Mouse (Mus musculus) midbrain, embryonic 14.5 days (tissue): ENCODE results near the gene Sowahc. TPM values are rescaled to one million over a fixed set of nuclear protein-coding genes. Genes with fewer than 3 reads are reported as not detected.

Source experiments
- ATAC-seq: fragments of 200-750 bp; cut with Nextera tagmentation; 2 replicates; pipeline ENCODE4 v1.8.0; 2017; ENCODE audit warnings: moderate number of reproducible peaks, moderate library complexity; ENCODE audit not compliant: low FRiP score, low TSS enrichment
- DNase-seq: peaks from one replicate; pipeline ENCODE4 v3.0.0-alpha.2; 2015
- H3K27ac ChIP-seq: fragments of 300-500 bp; sonication (generic); replicated peaks from 2 replicates; pipeline ENCODE4 v1.5.1; 2014; ENCODE audit warnings: mild to moderate bottlenecking, low read depth, low read length, moderate library complexity
- H3K27me3 ChIP-seq: fragments of 300-500 bp; sonication (generic); 2 replicates; pipeline ENCODE4 v1.6.1; 2014; ENCODE audit warnings: low read length, control low read depth, mixed read lengths; ENCODE audit not compliant: control insufficient read depth, insufficient read depth
- H3K36me3 ChIP-seq: fragments of 300-500 bp; sonication (generic); 2 replicates; pipeline ENCODE4 v1.6.1; 2014; ENCODE audit warnings: low read length, control low read depth; ENCODE audit not compliant: control insufficient read depth, insufficient read depth
- H3K4me1 ChIP-seq: fragments of 300-500 bp; sonication (generic); 2 replicates; pipeline ENCODE4 v1.6.1; 2014; ENCODE audit warnings: mild to moderate bottlenecking, antibody characterized with exemption, low read length, control low read depth; ENCODE audit not compliant: control insufficient read depth, insufficient read depth
- H3K4me2 ChIP-seq: fragments of 300-500 bp; sonication (generic); 2 replicates; pipeline ENCODE4 v1.6.1; 2014; ENCODE audit warnings: mild to moderate bottlenecking, low read length, moderate library complexity
- H3K4me3 ChIP-seq: fragments of 300-500 bp; sonication (generic); replicated peaks from 2 replicates; pipeline ENCODE4 v1.5.1; 2014; ENCODE audit warnings: low read depth, low read length
- H3K9ac ChIP-seq: fragments of 300-500 bp; sonication (generic); replicated peaks from 2 replicates; pipeline ENCODE4 v1.6.1; 2014; ENCODE audit warnings: mild to moderate bottlenecking, low read length, moderate library complexity
- H3K9me3 ChIP-seq: fragments of 300-500 bp; sonication (generic); 2 replicates; pipeline ENCODE4 v1.6.1; 2016; ENCODE audit warnings: low read length, control low read depth, mixed read lengths; ENCODE audit not compliant: control insufficient read depth
- WGBS: fragments of 180-500 bp; shearing (Covaris S2); extraction: QIAGEN DNeasy Blood & Tissue Kit; methylation state at CpG from one replicate; pipeline ENCODE4 v1.1.7; 2014; 5-methylcytosine and 5-hydroxymethylcytosine counted together
- polyA plus RNA-seq: library from polyadenylated mRNA; unstranded; fragments of >200 nt; fragmentation: Nextera tagmentation; extraction: Ambion mirVana; gene quantifications from 2 replicates; pipeline ENCODE4 v1.2.1, GENCODE M21; 2014

The Sowahc gene
- polyA plus RNA-seq, 1 experiment from 2014 or later: 17.7 TPM

GRCm38 (mm10) chr10:59237757-59238156, 16.0 kb downstream of the Sowahc start:
- ATAC-seq: no peak
- 62% methylated on average over 3 of the region's 3 CpGs for WGBS
- no peak for DNase-seq

GRCm38 (mm10) chr10:59241141-59241541, 19.4 kb downstream of the Sowahc start:
- no peaks in the 10 kb centered on the region for H3K27me3 ChIP-seq
- H3K9me3 ChIP-seq: no peaks in the 10 kb centered on the region
- H3K4me2 ChIP-seq: no peak overlapping the region
- H3K9ac ChIP-seq: no peak overlapping the region
- DNase-seq: no peak
- H3K36me3 ChIP-seq: no peaks in the 10 kb centered on the region
- 65% methylated on average over 3 of the region's 3 CpGs for WGBS
- no peak for ATAC-seq
- no peaks in the 10 kb centered on the region for H3K4me1 ChIP-seq
- H3K4me3 ChIP-seq: no peak overlapping the region
- H3K27ac ChIP-seq: no peak overlapping the region

More at GRCm38 (mm10) chr10:59237757-59238156, 16.0 kb downstream of the Sowahc start:
- no peak overlapping the region for H3K4me3 ChIP-seq
- H3K36me3 ChIP-seq: no peaks in the 10 kb centered on the region
- no peak overlapping the region for H3K27ac ChIP-seq
- H3K9ac ChIP-seq: no peak overlapping the region
- no peaks in the 10 kb centered on the region for H3K4me1 ChIP-seq
- H3K27me3 ChIP-seq: no peaks in the 10 kb centered on the region
- H3K9me3 ChIP-seq: no peaks in the 10 kb centered on the region
- H3K4me2 ChIP-seq: no peak overlapping the region

GRCm38 (mm10) chr10:59249531-59249930, 27.8 kb downstream of the Sowahc start:
- ATAC-seq (no peak), DNase-seq (no peak)
- no peaks in the 10 kb centered on the region for H3K4me1 ChIP-seq
- WGBS: 82% methylated on average over 3 of the region's 3 CpGs
- no peaks in the 10 kb centered on the region for H3K9me3 ChIP-seq
- no peaks in the 10 kb centered on the region for H3K27me3 ChIP-seq
- H3K27ac ChIP-seq: no peak overlapping the region
- no peaks in the 10 kb centered on the region for H3K36me3 ChIP-seq
- H3K9ac ChIP-seq: no peak overlapping the region
- H3K4me3 ChIP-seq: no peak overlapping the region
- H3K4me2 ChIP-seq: no peak overlapping the region

DNA sequence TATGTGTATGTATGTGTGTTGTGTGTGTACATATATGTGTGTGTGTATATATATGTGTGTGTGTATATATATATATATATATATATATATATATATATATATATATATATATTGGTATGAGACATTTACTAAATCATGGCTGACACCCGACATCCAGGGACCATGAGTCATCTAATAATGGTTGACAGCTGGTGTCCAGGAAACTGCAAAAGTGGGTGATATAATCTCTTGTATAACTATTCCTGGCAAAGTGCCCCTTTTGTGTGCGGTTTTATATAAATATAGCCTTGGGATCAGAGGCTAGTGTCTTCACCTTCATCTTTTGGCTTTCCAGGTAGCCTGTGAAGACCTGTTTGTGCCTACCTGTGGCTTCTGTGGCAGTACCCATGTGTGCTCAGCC, 28.9 kb downstream of the Sowahc start:
- H3K27me3 ChIP-seq: no peaks in the 10 kb centered on the region
- no peak overlapping the region for H3K4me3 ChIP-seq
- no peak for DNase-seq
- 87% methylated on average over 2 of the region's 2 CpGs for WGBS
- no peaks in the 10 kb centered on the region for H3K36me3 ChIP-seq
- H3K9me3 ChIP-seq: no peaks in the 10 kb centered on the region
- no peaks in the 10 kb centered on the region for H3K4me1 ChIP-seq
- no peak overlapping the region for H3K9ac ChIP-seq
- H3K4me2 ChIP-seq: no peak overlapping the region
- H3K27ac ChIP-seq: no peak overlapping the region
- ATAC-seq: no peak

DNA sequence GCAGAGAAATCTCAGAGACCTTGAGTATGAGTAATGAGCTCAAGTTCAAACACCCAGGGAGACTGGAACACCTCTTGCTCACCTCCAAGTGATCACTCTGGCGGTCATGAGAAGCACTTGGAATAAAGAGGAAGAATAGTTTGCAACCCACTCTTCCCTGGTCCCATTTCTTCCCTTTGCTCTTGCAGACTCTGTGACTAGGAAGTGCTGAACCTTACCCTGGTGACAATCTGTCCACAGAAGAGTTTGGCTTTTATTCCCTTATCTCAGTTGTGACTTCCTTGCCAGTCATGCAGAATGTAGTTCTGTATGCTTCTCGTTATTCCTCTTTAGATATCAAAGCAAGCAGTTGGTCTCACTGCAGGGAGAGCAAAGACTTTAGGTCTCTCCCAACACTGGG, 30.2 kb downstream of the Sowahc start:
- Histone ChIP-seq H3K4me2 (no peak overlapping the region), H3K36me3 (no peaks in the 10 kb centered on the region), H3K9me3 (no peaks in the 10 kb centered on the region), H3K27me3 (no peaks in the 10 kb centered on the region), H3K27ac (no peak overlapping the region), H3K9ac (no peak overlapping the region), H3K4me3 (no peak overlapping the region), H3K4me1 (no peaks in the 10 kb centered on the region)
- no peak for ATAC-seq
- 91% methylated on average over 2 of the region's 2 CpGs for WGBS
- no peak for DNase-seq

DNA sequence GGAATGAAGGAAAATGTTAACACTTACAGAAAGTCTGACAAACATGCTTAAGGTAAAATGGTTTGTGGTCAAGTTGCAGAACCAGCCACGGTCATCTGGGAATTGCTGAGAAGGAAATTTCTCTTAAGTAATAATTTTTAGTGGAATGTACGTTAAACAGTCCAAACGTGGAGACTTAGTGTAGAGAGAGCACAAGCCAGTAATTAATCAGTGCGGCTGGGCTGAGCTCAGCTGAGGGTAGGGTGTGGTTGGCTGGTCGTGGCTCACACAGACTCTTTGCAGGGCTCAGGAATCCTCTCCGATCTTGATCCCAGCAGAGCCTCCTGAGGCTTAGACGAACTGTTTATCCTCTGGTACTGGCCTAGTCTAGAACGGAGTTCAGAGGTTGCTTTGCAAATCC, 30.6 kb downstream of the Sowahc start:
- no peaks in the 10 kb centered on the region for H3K9me3 ChIP-seq
- 79% methylated on average over 8 of the region's 8 CpGs for WGBS
- no peak for DNase-seq

DNA sequence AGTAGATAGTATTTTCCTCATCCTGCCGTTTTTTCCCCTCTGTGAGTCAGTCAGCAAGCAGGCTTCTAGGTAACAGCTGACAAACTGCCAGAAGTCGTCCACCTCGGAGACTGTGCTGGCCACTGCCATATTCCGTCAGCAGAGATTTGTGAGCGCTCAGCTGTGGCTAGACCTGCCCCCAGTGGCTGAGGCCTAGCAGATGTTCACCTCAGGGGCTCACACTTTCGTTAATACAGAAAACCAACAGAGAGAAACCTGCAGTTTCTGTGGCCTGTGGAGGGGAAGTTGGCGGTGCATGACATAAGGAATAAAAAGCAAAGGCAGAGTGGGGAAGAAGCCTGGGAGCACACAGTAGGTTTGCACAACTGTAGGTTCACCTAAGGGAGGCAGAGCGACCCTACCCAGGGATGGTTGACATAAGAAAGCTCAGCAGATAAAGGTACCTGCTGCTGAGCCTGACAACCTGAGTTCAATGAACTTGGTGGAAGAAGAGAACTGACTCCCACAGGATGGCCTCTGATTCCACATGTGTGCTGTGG, 31.9 kb downstream of the Sowahc start:
- Histone ChIP-seq H3K9ac (no peak overlapping the region), H3K27me3 (no peaks in the 10 kb centered on the region), H3K27ac (no peak overlapping the region), H3K4me1 (no peaks in the 10 kb centered on the region), H3K9me3 (no peaks in the 10 kb centered on the region), H3K4me2 (no peak overlapping the region), H3K36me3 (no peaks in the 10 kb centered on the region), H3K4me3 (no peak overlapping the region)
- 65% methylated on average over 8 of the region's 8 CpGs for WGBS
- ATAC-seq (no peak), DNase-seq (no peak)

More for the DNA sequence above, 30.6 kb downstream of the Sowahc start:
- H3K36me3 ChIP-seq: no peaks in the 10 kb centered on the region
- no peak for ATAC-seq
- H3K4me1 ChIP-seq: no peaks in the 10 kb centered on the region
- no peak overlapping the region for H3K9ac ChIP-seq
- H3K27ac ChIP-seq: no peak overlapping the region
- H3K4me2 ChIP-seq: no peak overlapping the region
- H3K27me3 ChIP-seq: no peaks in the 10 kb centered on the region
- H3K4me3 ChIP-seq: no peak overlapping the region

DNA sequence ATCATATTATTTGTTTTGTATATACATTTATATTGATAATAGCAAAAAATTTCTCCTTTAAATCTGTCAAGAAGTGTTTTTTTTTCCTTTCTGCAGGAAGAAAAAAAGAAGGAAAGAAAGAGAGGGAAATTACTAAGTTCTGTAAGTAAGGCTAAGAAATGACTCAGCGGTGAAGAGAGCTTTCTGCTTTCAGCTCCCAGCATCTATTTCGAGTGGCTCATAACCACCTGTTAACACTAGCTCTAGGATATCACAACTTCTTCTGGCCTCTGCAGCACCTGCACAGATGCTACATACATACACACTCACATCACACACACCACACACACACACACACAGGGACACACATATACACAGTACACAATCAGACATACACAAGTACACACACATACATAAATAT, 34.8 kb downstream of the Sowahc start:
- ATAC-seq (no peak), DNase-seq (no peak)
- no peak overlapping the region for H3K9ac ChIP-seq
- no peaks in the 10 kb centered on the region for H3K36me3 ChIP-seq
- no peak overlapping the region for H3K27ac ChIP-seq
- 92% methylated on average over 2 of the region's 2 CpGs for WGBS
- H3K9me3 ChIP-seq: no peaks in the 10 kb centered on the region
- H3K4me1 ChIP-seq: no peaks in the 10 kb centered on the region
- H3K27me3 ChIP-seq: no peaks in the 10 kb centered on the region
- H3K4me3 ChIP-seq: no peak overlapping the region
- no peak overlapping the region for H3K4me2 ChIP-seq

DNA sequence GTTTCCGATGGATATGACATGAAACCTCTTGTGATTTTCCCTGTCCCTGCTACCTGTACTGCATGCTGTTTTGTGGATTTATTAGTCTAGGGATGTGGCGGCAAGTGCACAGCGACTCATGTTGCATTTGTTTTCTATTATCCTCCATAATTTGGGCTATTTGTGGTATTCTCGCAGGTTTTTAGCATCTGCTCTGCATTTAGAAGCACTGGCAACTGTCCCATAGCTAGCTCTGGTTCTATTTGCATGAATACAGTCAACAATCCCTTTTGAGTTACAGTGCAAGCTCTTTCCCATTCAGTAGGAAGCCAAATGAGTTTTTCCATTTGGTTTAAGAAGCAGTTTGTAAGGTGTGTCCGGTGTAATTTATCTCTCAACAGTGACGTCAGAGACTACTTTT, 37.8 kb downstream of the Sowahc start:
- H3K36me3 ChIP-seq: no peaks in the 10 kb centered on the region
- WGBS: 85% methylated on average over 6 of the region's 6 CpGs
- no peak overlapping the region for H3K27ac ChIP-seq
- no peaks in the 10 kb centered on the region for H3K27me3 ChIP-seq
- H3K4me3 ChIP-seq: no peak overlapping the region
- ATAC-seq (no peak), DNase-seq (no peak)
- H3K4me2 ChIP-seq: no peak overlapping the region
- H3K4me1 ChIP-seq: no peaks in the 10 kb centered on the region
- no peaks in the 10 kb centered on the region for H3K9me3 ChIP-seq
- no peak overlapping the region for H3K9ac ChIP-seq
